Mouse (Mus musculus) yolk sac, embryonic 10.5 days (tissue): Measurements from ENCODE around the gene Tmem165.

Experiments
- DNase-seq: peaks from one replicate; pipeline ENCODE4 v3.0.0-alpha.2; 2017; ENCODE audit warnings: low spot score

Tmem165 gene

DNA sequence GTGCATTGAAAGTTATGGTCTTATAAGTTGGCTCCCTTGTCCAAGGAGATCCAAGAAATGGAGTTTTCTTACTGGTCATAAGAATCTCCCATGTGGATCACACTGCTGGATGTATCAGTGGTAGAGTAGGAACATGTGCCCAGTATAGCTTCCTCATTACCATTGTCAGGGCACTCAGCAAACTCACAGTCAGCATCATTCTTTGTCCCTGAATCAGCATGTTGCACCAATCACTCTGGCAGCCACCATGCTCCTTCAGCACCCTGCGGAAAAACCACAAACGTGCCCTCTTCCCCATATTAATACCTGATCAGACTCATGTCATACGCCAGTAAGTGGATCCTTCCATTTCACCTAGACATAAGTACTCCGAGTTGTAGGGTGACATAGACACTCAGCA, 8.6 kb upstream of the Tmem165 start:
- no peak for DNase-seq

DNA sequence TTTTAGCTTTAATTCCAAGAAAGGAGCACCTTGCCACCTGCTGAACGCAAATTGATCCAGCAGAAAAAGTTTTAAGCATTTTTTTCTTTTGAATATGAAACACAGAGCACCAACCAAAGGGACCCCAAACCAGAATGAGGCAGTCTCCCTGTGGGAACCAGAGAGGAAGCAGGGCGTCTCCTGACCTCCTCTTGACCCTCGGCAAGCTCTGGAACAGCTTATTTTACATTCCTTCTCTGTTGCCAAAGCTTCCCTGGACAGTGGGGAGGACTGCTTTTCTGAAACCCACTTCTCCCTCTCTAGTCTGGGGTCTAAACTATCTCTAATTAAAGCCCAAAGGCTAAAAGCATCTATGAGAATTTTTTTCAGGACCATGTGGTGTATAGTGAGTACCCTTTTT, 7.3 kb upstream of the Tmem165 start:
- DNase-seq = no peak

DNA sequence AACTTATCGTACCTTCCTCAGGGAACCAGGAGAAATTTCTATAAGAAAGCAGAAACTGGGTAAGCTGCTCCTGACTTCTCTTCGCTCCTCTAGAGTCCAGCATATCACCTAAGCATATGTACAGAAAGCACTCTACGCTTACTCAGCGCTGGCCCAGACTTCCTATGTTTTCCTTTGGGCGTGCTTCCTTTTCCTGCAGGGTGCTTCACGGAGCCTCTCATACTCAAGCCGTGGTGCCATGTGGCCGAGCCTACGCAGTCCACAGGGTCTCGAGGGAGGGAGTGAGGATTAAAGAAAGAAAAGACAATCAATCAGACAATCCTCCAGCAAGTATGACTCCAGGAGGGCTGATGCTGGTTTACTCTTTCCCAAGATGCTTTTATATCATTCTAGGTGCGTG, 6.8 kb upstream of the Tmem165 start:
- DNase-seq = no peak

DNA sequence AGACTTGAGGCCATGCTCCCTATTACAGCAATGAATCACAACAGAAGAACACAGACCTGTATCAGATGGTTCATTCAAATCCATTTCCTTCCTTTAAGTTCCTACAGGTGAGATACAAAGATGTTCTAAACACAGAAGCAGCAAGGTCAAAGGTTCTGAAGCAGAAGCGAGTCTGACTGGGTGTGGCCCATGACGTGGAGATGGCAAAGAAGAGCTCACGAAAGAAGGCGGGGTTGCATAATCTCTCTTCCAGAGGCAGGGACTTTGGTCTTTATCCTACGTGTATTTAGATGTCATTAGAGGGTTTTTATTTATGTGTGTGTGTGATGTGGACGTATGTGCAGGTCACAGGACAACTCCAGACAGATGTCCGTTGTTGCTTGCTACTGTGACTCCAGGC, 6.0 kb upstream of the Tmem165 start:
- DNase-seq = peak; percentile 76

DNA sequence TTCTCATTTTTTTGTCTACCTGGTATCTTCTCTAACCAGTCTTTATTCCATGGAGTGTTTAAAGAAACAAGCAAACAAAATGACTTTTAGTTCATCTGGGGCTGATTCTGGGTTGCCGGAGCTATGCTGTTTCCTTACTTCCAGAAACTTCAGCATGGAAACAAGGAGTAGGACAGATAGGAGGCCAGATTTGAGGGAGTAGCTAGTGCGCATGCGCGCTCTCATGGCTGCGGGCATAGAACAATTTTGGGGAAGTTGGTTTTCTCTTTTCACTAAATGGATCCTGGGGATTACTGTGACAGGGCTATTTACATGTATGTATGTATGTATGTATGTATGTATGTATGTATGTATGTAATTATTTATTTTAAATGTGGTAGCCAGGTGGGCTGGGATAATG, 4.5 kb upstream of the Tmem165 start:
- no peak for DNase-seq

DNA sequence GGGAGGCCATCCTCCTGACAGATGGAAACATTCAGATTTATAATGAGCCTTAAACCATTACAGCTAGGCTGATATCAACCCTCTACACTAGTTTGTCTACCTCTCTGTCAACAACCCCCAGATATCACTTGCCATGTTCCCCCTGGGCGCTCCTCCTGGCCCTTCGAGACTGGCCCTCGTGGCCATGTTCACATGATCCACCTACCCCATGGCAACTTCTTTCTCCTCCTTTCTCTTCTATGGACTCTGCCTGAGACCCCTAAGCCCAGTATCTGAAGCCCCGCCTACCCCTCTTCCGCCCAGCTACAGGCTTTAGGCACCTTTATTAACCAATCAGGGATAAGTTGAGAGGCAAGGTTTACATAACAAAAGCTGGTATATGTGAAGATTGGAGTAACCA, 3.9 kb upstream of the Tmem165 start:
- DNase-seq = no peak

DNA sequence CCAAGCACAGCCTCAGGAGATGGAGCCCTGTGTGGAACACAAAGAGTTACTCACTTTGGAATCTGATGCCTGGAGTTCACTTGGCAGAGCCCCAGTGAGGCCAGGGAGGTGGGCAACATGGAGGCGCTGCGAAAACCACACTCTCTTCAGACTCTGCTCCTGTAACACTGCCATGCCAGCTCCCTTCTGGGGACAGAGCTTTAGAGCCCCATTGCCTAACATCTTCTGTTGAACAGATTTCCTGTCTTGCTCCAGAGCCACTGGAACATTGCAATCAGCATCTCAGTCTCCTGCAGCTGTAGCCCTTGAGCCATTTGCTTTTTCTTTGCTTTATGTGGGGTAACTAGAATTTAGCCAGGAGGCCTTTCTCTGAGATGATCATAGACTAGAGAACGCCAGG, 1.4 kb upstream of the Tmem165 start:
- no peak for DNase-seq

DNA sequence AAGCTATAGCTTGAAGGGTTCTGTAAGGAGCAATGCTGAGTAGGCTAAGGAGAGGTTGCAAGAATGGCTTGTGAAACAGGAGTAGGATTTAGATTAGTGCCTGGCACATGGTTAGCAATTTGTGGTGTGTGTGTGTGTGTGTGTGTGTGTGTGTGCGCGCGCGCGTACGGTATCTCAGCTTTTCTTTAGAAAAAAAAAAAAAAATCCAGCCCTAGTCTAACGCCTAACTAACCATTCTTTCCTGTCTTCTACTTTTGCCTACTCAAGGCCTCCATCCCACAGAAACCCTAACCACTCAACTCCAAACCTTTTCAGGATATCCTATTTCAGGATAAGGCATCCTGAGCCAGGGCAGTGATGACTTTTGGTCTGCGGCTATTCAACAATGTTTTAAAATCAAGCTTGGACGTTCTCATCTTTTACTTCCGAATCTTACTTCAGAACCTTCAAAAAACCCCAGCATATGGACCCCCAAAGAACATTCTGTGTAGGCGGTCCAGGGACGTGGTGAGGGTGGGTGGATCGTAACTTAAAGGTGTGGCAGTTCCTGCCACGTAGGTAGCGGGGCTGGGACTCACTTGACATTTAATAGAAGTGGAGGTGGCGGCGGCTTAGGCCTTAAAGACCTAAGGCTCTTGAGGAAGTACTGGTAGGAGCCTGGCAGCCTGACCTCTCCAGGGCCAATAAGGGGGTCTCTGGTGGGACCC, 484 bp upstream of the Tmem165 start:
- no peak for DNase-seq

DNA sequence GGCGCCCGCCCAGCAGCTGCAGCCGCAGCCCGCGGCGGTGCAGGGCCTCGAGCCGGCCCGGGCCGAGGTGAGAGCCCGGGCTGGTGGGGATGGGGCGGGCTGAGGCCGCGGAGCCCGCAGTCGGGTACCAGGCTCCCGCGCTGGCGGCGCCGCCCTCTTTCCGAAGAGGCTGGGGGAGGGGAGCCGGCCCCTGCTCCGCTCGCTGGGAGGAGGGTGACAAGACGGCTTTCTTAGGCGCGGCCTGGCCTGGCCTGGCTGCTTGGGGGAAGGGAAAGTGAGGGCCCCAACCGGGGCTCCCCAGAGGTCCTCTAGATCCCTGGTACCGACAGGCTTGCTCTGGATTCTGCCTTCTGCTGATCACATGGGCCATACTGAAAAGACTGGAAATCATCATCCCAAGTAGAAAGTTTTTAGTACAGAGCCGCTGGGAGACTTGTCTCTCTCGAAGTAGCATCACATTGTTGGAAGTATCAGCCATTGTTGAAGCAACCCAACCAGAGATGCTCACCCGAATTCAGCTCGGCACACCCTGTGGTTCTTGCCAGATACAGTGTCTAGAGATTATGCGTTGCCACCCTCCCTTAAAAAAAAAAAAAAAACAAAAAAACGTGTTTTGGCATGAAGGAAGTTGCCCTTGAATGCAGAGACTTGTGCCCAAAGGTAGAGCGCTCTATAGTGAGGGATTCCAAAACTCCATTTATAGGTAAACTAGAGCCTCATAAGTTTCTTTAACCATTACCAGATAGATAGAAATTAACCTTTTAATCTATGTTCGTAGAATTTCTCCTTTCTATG, 803 bp downstream of the Tmem165 start:
- DNase-seq = peak; percentile 84

DNA sequence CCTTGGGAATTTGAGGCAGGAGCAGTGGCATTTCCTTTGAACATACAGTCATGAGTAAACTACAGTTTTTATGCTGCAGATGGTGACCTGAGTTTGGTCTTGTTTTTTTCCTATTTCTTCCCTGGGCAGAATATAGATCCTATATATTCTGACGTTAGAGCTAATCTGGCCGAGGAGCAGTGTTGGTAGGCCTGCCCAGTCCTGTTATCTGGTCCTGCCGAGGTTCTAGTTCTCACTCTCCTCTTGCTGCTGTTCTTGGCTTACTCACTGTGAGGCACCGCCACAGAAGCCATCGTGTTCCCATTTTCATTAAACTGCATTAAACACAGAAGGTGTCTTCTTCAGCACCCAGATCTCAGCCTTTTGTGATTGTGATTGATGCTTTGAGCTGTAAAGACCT, 4.2 kb downstream of the Tmem165 start:
- DNase-seq = no peak

DNA sequence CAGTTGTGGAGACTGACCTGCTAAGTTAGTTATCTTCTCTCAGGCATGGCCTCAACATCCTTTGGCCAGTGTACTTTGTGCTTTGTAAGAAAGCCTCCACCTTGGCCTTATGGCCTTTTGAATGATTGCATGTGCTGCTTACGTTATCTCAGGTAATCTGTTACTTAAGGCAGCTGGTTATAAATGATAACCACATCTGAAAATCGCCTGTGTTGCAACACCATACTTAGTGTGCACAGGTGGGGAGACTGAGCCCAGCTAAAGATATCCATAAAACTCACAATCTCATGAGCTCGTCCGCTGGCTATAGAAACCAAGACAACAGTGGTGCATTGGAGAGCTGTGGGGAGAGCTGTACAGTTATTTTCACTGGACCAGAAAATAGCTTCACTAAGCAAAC, 6.9 kb downstream of the Tmem165 start:
- DNase-seq = no peak

DNA sequence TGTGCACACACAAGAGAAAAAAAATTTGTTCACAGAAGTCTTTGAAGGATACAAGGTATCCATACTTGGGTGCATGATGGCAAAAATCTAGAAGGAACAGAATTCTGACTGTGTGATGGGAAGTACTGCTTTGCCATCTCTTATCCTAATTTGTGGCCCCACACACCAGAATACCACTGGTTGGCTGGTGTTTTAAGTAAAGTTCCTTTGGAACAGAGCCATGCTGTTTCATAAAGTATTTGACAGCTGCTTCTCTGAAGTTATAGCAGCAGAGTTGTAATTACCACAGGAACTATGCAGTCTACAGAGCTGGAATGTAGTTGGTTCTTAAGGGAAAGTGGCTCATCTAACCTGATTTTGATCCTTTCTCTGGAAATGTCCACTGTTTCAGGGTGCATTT, 9.4 kb downstream of the Tmem165 start:
- no peak for DNase-seq

DNA sequence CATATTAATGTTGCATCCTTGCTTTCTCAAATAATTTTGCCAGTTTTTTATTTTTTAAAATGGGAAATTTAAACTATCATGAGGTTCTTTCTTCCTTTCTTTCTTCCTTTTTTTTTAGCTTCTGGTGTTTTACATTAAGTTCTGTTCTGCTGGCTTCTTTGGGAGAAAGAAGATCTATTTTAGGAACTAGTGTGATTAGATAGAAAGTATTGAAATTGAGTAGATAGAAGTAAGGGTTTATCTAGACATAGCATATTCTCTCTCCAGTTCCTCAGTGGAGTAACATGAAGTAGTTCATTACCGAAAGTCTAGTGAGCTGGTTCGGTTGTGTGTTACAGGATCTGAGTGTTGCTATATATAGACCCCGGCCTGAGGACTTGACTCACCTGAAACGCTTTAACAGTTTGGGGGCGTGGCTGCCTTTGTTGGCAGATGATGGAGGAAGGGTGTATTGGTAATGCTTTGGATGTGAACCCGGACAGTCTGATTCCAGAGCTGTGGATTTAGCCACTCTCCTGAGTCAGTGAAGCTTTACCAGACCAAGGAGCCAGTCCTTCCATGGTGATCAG, 10.8 kb downstream of the Tmem165 start:
- no peak for DNase-seq

DNA sequence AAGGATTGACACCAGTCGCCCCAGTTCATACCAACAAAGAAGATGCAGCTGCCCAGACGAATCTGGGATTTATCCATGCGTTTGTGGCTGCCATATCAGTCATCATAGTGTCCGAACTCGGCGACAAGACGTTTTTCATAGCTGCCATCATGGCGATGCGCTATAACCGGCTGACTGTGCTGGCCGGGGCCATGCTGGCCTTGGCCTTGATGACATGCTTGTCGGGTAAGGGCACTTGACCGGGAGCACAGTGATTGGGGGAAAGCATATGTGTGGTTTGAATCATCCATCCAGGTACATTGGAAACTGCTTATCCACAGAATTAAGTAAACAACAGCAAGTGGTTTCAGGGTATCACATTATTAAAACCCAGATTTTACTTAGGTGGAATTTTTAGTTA, 15.7 kb downstream of the Tmem165 start:
- DNase-seq = no peak

DNA sequence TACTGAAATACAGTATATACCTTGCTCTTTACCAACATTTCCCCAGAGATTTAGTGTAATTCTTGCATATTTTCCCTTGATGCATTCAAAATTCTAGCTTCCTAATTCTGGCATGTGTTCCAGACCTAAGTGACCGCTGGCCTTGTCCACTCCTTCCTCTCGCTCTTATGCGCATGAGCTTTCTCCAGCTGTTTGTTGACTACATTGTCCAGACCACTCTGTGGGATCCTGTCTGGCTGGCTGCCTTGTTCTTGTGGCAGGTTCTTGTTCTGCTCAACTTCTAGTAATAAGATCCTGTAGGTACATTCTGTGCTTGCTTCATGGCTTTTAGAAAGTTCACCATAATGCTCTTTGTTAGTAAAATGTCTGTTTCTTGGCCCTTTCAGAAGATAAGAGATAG, 19.5 kb downstream of the Tmem165 start:
- DNase-seq = no peak

DNA sequence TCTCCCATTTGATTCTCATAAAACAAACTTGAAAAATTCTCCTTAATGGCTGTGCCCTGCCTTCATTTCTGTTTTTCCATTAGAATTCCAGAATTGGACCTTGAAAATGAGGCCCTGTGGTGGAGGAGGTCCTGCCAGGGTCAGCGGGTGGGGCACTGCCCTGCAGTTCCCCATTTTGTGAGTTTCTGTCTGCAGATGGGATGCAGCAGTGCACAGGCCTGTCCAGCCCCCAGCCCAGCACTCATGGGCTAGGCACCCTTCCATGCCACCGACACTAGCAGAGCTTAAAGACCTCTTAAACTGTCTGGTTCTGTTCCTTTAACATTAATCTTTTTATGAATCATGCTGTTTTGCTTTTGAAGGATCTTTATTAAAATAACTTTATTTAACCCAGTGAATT, 22.2 kb downstream of the Tmem165 start:
- no peak for DNase-seq

DNA sequence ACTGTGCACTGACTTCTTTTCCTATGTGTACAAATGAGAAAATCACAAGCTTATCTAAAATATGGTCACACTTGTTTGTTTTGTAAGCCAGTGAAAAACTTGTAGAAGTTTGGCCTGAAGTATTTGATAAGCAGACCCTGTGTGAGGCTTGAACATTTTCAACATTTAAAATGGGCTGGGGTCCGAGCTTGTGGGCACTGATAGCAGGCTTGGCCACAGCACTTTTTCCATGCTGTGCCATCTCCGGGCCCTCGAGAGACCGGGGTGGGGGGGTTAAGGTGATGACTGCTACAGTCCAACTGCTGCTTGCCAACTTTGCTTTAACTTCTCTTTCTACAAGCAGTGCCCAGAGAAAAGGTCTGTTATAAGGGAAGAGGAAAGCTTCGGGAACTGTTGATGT, 24.4 kb downstream of the Tmem165 start:
- no peak for DNase-seq

DNA sequence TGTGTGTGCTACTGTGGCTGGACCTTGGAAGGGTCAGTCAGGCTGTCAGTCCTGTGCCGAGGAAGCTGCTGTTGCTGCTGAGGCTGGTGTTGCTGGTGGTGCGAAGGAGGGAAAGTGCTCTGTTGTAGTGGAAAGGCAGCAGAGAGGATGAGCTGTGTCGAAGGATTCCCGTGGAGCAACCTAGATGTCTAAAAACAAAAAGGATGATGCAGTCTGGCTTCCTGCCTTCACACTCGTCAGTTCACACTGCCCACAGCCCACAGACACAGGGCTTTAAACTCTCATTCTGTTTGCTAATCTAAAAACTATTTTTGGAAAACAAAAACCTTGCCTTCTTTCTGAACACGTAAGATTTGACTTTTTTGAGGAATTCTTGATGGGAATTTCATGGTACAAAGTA, 33.0 kb downstream of the Tmem165 start:
- no peak for DNase-seq

DNA sequence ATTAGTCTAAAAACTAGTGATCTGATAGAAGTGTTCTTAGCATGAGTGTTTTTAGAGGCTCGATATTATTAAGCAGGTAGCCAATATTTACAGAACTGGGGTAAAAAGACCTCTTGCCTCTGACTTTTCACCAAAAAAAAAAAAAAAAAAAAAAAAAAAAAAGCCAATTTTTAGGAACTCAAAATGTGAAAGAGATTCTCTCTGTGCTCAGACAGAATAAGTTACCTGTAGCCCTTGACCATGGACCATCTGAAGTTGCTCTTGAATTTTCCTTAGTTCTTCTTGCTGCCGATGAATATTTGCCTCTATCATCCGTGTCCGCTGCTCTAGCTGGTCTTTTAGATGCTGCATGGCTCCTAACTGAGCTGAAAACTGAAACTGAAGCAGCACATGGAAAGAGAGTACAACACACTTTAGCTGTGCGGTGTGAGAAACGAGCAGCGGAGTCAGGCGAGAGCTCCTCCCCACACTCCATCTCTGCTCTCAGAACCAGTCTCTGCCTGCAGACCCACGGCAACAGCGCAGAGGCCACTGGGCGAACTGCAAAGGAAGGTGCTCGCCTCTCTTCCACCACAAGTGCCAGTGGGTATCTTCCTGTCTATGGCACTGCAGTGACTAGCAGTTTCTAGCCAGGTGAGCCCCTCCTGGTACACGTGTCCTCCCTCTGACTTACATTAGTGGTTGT, 47.6 kb downstream of the Tmem165 start:
- no peak for DNase-seq

DNA sequence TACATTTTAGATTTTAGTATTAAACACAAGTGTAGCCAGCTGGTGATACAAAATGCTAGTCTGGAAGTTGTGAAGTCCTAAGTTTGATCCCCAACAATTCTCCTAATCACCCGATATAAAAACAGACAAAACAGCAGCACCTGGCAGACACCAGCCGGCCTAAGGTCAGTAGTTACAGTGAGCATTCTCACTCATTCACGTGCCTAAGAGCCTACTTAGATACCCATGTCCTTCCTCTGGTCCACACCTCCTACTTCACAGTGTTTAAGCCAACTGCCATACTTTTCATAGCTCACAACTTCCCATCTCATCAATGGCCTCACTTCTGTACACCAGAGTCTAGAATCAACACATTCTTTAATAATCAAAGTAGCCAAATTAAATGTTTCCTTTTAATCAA, 59.6 kb downstream of the Tmem165 start:
- no peak for DNase-seq

DNA sequence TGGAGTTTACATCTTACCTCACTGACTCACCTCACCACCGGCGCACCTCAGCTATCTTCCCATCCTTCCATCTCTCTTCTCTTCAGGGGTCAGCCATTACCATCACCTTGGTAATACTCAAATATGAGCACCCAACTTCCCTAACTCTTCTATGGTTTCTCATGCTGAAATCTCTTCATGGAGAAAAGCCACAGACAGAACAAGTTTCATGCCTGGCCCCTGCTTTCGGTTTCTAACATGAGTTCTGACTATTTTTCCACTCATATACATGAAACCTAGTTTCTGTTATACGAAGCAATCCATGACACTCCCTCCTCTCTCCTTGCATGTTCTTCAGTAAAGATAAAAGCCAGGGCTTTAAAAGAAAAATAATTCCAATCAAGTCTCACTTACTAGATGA, 60.2 kb downstream of the Tmem165 start:
- DNase-seq = no peak

DNA sequence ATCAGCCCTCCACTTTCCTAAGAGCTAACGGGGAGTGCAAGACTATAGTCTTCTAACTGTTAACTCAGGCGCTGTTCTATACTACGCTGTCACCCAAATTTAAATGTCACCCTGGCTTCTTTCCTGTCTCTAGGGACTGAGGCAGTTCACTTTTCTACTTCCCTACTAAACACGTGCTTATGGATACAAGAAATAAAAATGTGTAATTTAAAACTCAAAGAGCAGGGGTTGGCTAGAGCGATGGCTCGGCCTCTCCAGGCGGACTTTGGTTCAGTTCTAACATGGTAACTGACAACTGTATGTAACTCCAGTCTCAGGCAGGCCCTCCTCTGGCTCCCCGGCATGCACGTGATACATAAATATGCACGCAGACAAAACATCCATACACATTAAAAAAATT, 60.8 kb downstream of the Tmem165 start:
- no peak for DNase-seq

DNA sequence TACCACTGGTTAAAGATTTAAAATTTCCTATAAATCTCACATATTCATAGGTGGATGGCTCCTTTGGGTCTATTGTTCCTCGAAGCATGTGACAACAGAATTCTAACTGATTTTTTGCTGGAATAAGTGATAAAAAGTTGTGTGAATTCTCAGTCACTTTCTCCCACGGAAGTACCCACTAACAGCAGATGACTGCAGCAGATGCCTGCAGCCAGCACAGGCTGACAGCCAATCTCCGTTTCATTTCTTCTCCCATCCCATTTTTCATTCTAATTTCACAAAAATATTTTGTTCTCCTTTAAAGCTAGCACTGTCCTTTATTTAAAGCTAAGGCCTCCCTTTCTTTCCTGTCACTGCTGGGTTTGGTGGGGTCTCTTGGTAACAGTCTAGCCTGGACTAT, 61.7 kb downstream of the Tmem165 start:
- no peak for DNase-seq
